12 mouse cellular contexts compared by ENCODE assay signal in genomic region chr14:118750505-118751192, GRCm38 (mm10). TPM values are rescaled to one million over a fixed set of nuclear protein-coding genes. Genes with fewer than 3 reads are reported as not detected.
DNase-seq lines count a peak whose midpoint lies in the region; ATAC-seq and TF ChIP-seq lines count a peak whose summit lies in the region.
"Had no signal": no experiment of that assay in that cellular context is flagged by ENCODE, and none has a peak within 500 bp of the region (broad histone marks: within the 10 kb centered on the region; RNA-seq: fewer than 3 reads in every experiment).

No protein-coding gene starts in this region.

- intact Hi-C loops in gastrocnemius, postnatal 36 days (cut with DNase I) = no loop called here

- 0 out of 2 replicates have a peak, but pooled peaks cover 6% of the 10 kb centered on the region for H3K4me1 ChIP-seq in hindbrain, embryonic 12.5 days
- no peaks in the 10 kb centered on the region for H3K4me1 ChIP-seq in hindbrain, embryonic 16.5 days (ENCODE audit: control insufficient read depth, insufficient read depth, low read depth, low read length)
- no peaks in the 10 kb centered on the region for H3K4me1 ChIP-seq in lung, postnatal 0 days (ENCODE audit: insufficient read depth, low read depth, low read length)
- H3K4me1 ChIP-seq: embryonic facial prominence, embryonic 12.5 days had no signal

- 0 out of 2 replicates have a peak, but pooled peaks have one; percentile 32 for ATAC-seq in hindbrain, embryonic 12.5 days (ENCODE audit: low FRiP score)
- ATAC-seq in hindbrain, embryonic 16.5 days = no peak
- peak; percentile 53 for ATAC-seq in megakaryocyte-erythroid progenitor cell, adult 5-6 weeks (replicated peaks; ENCODE audit: low FRiP score, low TSS enrichment, poor library complexity, severe bottlenecking)
- no peak for ATAC-seq in lung, postnatal 0 days

- H3K4me2 ChIP-seq in hindbrain, embryonic 12.5 days (replicated peaks) = no peak overlapping the region
- H3K4me2 ChIP-seq in hindbrain, embryonic 16.5 days (ENCODE audit: low read length) = no peak overlapping the region
- H3K4me2 ChIP-seq in lung, postnatal 0 days (replicated peaks; ENCODE audit: low read depth, low read length) = no peak overlapping the region
- H3K4me2 ChIP-seq: embryonic facial prominence, embryonic 12.5 days had no signal

- H3K9me3 ChIP-seq in hindbrain, embryonic 12.5 days (replicated peaks) = no peaks in the 10 kb centered on the region
- no peaks in the 10 kb centered on the region for H3K9me3 ChIP-seq in hindbrain, embryonic 16.5 days (ENCODE audit: control insufficient read depth, low read length)
- no peaks in the 10 kb centered on the region for H3K9me3 ChIP-seq in lung, postnatal 0 days (ENCODE audit: low read length)
- H3K9me3 ChIP-seq: embryonic facial prominence, embryonic 12.5 days had no signal

- no peak for TF ChIP-seq CTCF in lung, postnatal 0 days (IDR thresholded peaks at IDR 0.05)

- 83% methylated on average over 6 of the region's 6 CpGs for WGBS in hindbrain, embryonic 12.5 days
- 87% methylated on average over 6 of the region's 6 CpGs for WGBS in hindbrain, embryonic 16.5 days
- 73% methylated on average over 6 of the region's 6 CpGs for WGBS in lung, postnatal 0 days

- H3K9ac ChIP-seq in hindbrain, embryonic 12.5 days = no peak overlapping the region
- no peak overlapping the region for H3K9ac ChIP-seq in hindbrain, embryonic 16.5 days (ENCODE audit: low read depth, low read length)
- H3K9ac ChIP-seq in lung, postnatal 0 days (replicated peaks; ENCODE audit: low read depth) = no peak overlapping the region
- H3K9ac ChIP-seq: embryonic facial prominence, embryonic 12.5 days had no signal

- no peaks in the 10 kb centered on the region for H3K36me3 ChIP-seq in hindbrain, embryonic 12.5 days
- H3K36me3 ChIP-seq in hindbrain, embryonic 16.5 days (ENCODE audit: control insufficient read depth, insufficient read depth, low read length) = no peaks in the 10 kb centered on the region
- no peaks in the 10 kb centered on the region for H3K36me3 ChIP-seq in lung, postnatal 0 days (ENCODE audit: insufficient read depth, low read length)
- H3K36me3 ChIP-seq: embryonic facial prominence, embryonic 12.5 days had no signal

- no peaks in the 10 kb centered on the region for H3K27me3 ChIP-seq in hindbrain, embryonic 12.5 days
- H3K27me3 ChIP-seq in hindbrain, embryonic 16.5 days (replicated peaks; ENCODE audit: control insufficient read depth, insufficient read depth, low read length) = no peaks in the 10 kb centered on the region
- no peaks in the 10 kb centered on the region for H3K27me3 ChIP-seq in lung, postnatal 0 days (replicated peaks; ENCODE audit: insufficient read depth, low read length)
- H3K27me3 ChIP-seq: embryonic facial prominence, embryonic 12.5 days had no signal

- peak; percentile 50 for DNase-seq in ES-CJ7 (ENCODE audit: low read depth, low spot score)
- DNase-seq in c-Kit-positive CD71-positive TER-119-positive erythroid progenitor cells, embryonic 14.5 days (ENCODE audit: low spot score) = peak; percentile 70
- DNase-seq in gastrocnemius, postnatal 36 days = no peak
- no peak for DNase-seq in lung, postnatal 0 days (ENCODE audit: low spot score)
- DNase-seq in thymus, postnatal 14 days = no peak
- DNase-seq: heart, adult 18-20 months; midbrain, embryonic 14.5 days; thymus, postnatal 25 days had no signal

- TF ChIP-seq EP300 in lung, postnatal 0 days (IDR thresholded peaks at IDR 0.05) = no peak

- no peak overlapping the region for H3K27ac ChIP-seq in hindbrain, embryonic 12.5 days
- no peak overlapping the region for H3K27ac ChIP-seq in hindbrain, embryonic 16.5 days (ENCODE audit: low read depth, low read length)
- no peak overlapping the region for H3K27ac ChIP-seq in lung, postnatal 0 days (ENCODE audit: low read length)
- H3K27ac ChIP-seq: embryonic facial prominence, embryonic 12.5 days had no signal

- no peak overlapping the region for H3K4me3 ChIP-seq in hindbrain, embryonic 12.5 days
- no peak overlapping the region for H3K4me3 ChIP-seq in hindbrain, embryonic 16.5 days (ENCODE audit: low read length)
- no peak overlapping the region for H3K4me3 ChIP-seq in lung, postnatal 0 days (ENCODE audit: low read depth, low read length)
- H3K4me3 ChIP-seq: embryonic facial prominence, embryonic 12.5 days had no signal

RNA-seq across cellular contexts. Expression of gene Cldn10, which starts 37.1 kb away (rescaled TPM):
- 1.3 and 2.5 TPM in 2 replicates for polyA plus RNA-seq in hindbrain, embryonic 12.5 days (2016; fragmentation: Nextera tagmentation; extraction: Ambion mirVana)
- 3.7 and 9.2 TPM in 2 replicates for polyA plus RNA-seq in hindbrain, embryonic 16.5 days (2015; fragmentation: Nextera tagmentation; extraction: Ambion mirVana)
- total RNA-seq in megakaryocyte-erythroid progenitor cell, adult 5-6 weeks (2014; fragmentation: Nextera tagmentation) = 1.1 and 1.6 TPM in 2 replicates
- 0.46 and 4.5 TPM in 2 replicates for total RNA-seq in megakaryocyte-erythroid progenitor cell, adult 5-6 weeks (2017)
- total RNA-seq in gastrocnemius, postnatal 36 days (2021) = not detected
- 59.2 and 60.3 TPM in 2 replicates for polyA plus RNA-seq in lung, postnatal 0 days (2015; fragmentation: Nextera tagmentation; extraction: Ambion mirVana)

RNA-seq across cellular contexts. Expression of gene Abcc4, which starts 44.6 kb away (rescaled TPM):
- 2.8 and 3.2 TPM in 2 replicates for polyA plus RNA-seq in hindbrain, embryonic 12.5 days (2016; fragmentation: Nextera tagmentation; extraction: Ambion mirVana)
- polyA plus RNA-seq in hindbrain, embryonic 16.5 days (2015; fragmentation: Nextera tagmentation; extraction: Ambion mirVana) = 2.5 and 2.6 TPM in 2 replicates
- 20.5 and 25.4 TPM in 2 replicates for total RNA-seq in megakaryocyte-erythroid progenitor cell, adult 5-6 weeks (2014; fragmentation: Nextera tagmentation)
- total RNA-seq in megakaryocyte-erythroid progenitor cell, adult 5-6 weeks (2017) = 12.2 and 15.6 TPM in 2 replicates
- total RNA-seq in gastrocnemius, postnatal 36 days (2021) = 10 to 100 TPM; 10.7 to 11.6 TPM
- 1.0 and 1.2 TPM in 2 replicates for polyA plus RNA-seq in lung, postnatal 0 days (2015; fragmentation: Nextera tagmentation; extraction: Ambion mirVana)

Comparison
In these comparisons a context has a peak if more than half of its experiments do, and no peak if none do; other contexts are left out.
1. ATAC-seq: peak in hindbrain, embryonic 12.5 days (single experiment) and megakaryocyte-erythroid progenitor cell, adult 5-6 weeks (single experiment); none in hindbrain, embryonic 16.5 days (single experiment) and lung, postnatal 0 days (single experiment).
2. DNase-seq: peak in ES-CJ7 (single experiment) and c-Kit-positive CD71-positive TER-119-positive erythroid progenitor cells, embryonic 14.5 days (single experiment); none in gastrocnemius, postnatal 36 days (0 of 2), lung, postnatal 0 days (single experiment) and thymus, postnatal 14 days (single experiment).